In the genomic region with DNA sequence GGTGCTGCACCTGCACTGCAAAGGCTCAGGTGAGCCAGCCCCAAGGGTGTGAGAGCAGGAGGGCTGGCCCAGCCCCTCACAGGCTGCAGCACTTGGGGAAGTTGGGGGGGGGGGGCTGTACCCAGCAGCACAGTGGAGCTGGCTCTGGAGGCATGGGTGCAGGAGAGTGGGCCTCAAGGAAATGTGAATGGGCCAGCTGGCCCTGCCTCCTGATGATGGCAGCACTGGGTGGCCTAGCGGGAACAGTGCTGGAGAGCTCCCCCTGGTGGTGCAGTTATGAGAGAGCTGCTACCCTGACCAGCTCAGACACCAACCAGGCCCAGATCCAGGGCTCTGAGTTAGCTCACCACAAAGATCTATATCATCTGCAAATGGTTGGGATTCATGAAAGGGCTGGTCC, we compare ENCODE assay signal across 8 mouse cellular contexts. TPM values are rescaled to one million over a fixed set of nuclear protein-coding genes. Genes with fewer than 3 reads are reported as not detected.
A peak's percentile ranks its signal among the peaks of the same experiment; 100 is the strongest.
DNase-seq lines count a peak whose midpoint lies in the region; ATAC-seq and TF ChIP-seq lines count a peak whose summit lies in the region.

No protein-coding gene starts in this region.

- DNase-seq in heart, adult 8-10 months (ENCODE audit: low spot score), result peak; percentile 14
- no peak for DNase-seq in heart, postnatal 25 days (ENCODE audit: low spot score)
- DNase-seq in heart, postnatal 4 days, result peak; percentile 73
- DNase-seq in layer of hippocampus, postnatal 14 days (ENCODE audit: low spot score in 2 of 2), result peak; percentile 39 to 54
- DNase-seq in lung, postnatal 14 days, result peak; percentile 85
- DNase-seq in skeletal muscle tissue, adult 2 months (ENCODE audit: low read depth, low spot score), result peak; percentile 13

- intact Hi-C loops in heart, postnatal 25 days (cut with DNase I), result no loop called here

- no peak for TF ChIP-seq POLR2A in bone marrow, adult 2 months (IDR thresholded peaks at IDR 0.05; ENCODE audit: borderline replicate concordance, control insufficient read depth, low read depth, low read length)

- 8% methylated on average over 1 of the region's 1 CpGs for WGBS in bone marrow, adult 2 months

- no peak overlapping the region for H3K27ac ChIP-seq in bone marrow, adult 2 months (ENCODE audit: control insufficient read depth, insufficient read depth, low read depth, low read length, poor library complexity)

- peak; percentile 88 for ATAC-seq in erythroid progenitor cell, adult 5-6 weeks (replicated peaks; ENCODE audit: low FRiP score, poor library complexity, severe bottlenecking)

- H3K4me1 ChIP-seq in bone marrow, adult 2 months (ENCODE audit: control insufficient read depth, insufficient read depth, low read length), result no peaks in the 10 kb centered on the region

- peak; percentile 96 for TF ChIP-seq CTCF in bone marrow, adult 2 months (IDR thresholded peaks at IDR 0.05; ENCODE audit: control insufficient read depth, insufficient read depth, low read length)

- no peak overlapping the region for H3K4me3 ChIP-seq in bone marrow, adult 2 months (replicated peaks; ENCODE audit: control insufficient read depth, low read depth, low read length)

RNA-seq across cellular contexts. Expression of a gene that starts 6.5 kb away (rescaled TPM):
- not detected for total RNA-seq in heart, adult 8-10 months (2022)
- not detected for total RNA-seq in heart, postnatal 25 days (2021)
- not detected in 2 replicates for polyA plus RNA-seq in bone marrow, adult 2 months (2011; ENCODE audit: insufficient read depth, insufficient read length, low replicate concordance, missing spikeins)
- not detected in 2 replicates for total RNA-seq in erythroid progenitor cell, adult 5-6 weeks (2015; ENCODE audit: low replicate concordance)
- total RNA-seq in erythroid progenitor cell, adult 5-6 weeks (2017; ENCODE audit: low replicate concordance), result not detected in 2 replicates
- not detected for total RNA-seq in heart, postnatal 4 days (2021)
- not detected for total RNA-seq in layer of hippocampus, postnatal 14 days (2021)

RNA-seq across cellular contexts. Expression of a gene that starts 42.8 kb away (rescaled TPM):
- total RNA-seq in heart, adult 8-10 months (2022), result not detected
- not detected for total RNA-seq in heart, postnatal 25 days (2021)
- polyA plus RNA-seq in bone marrow, adult 2 months (2011; ENCODE audit: insufficient read depth, insufficient read length, low replicate concordance, missing spikeins), result not detected in 2 replicates
- total RNA-seq in erythroid progenitor cell, adult 5-6 weeks (2015; ENCODE audit: low replicate concordance), result not detected in 2 replicates
- not detected in 2 replicates for total RNA-seq in erythroid progenitor cell, adult 5-6 weeks (2017; ENCODE audit: low replicate concordance)
- not detected for total RNA-seq in heart, postnatal 4 days (2021)
- not detected for total RNA-seq in layer of hippocampus, postnatal 14 days (2021)
